Mouse (Mus musculus): ENCODE measurements around the gene Tspan18. TPM values are rescaled to one million over a fixed set of nuclear protein-coding genes. Genes with fewer than 3 reads are reported as not detected.

The Tspan18 gene
- polyA plus RNA-seq, 1 experiment from 2014 or later = 48.2 TPM

DNA sequence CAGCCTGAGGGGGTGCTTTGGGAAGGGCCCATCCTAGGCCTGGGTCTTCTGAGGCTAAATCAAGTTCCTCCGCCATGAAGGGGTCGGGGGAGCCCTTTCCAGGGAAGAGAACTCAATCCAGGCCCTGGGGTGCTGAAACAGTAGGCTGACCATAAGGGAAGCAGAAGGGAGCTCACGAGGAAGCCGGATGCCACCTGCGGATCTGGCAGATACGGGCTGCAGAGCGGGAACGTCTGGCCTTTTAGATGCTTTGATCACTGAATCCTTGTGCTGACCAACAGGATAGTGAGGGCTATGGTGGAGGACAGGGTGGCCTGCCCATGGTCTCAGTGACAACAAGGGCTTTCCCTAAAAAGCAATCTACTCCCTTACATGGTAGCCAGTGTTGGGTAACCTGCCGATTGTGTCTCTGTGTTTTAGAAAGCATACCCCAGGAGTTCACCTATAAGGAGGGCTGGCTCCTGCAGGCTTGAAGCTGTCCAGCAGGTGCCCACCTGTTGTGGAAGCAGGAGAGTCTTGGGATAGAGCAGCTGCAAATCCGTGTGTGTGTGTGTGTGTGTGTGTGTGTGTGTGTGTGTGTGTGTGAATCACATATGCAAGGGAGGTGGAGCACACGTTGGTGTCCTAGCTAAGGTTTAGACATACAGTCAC lies 90.7 kb downstream of the Tspan18 start:
- Histone ChIP-seq H3K4me3 (ENCODE audit: control insufficient read depth in 1 of 2, insufficient read depth in 1 of 2, low read depth in 1 of 2, low read length in 2 of 2) (no peak overlapping the region), H3K27ac (replicated peaks in 1 of 2; ENCODE audit: control insufficient read depth in 1 of 2, insufficient read depth in 1 of 2, low read depth in 2 of 2, low read length in 2 of 2) (no peak overlapping the region), H3K4me1 (ENCODE audit: control insufficient read depth in 2 of 2, insufficient read depth in 2 of 2, low read length in 2 of 2) (peaks cover 8 to 15% of the 10 kb centered on the region in 2 experiments), H3K9ac (ENCODE audit: low read length) (no peak overlapping the region), H3K27me3 (ENCODE audit: control insufficient read depth, insufficient read depth, low read length) (no peaks in the 10 kb centered on the region), H3K36me3 (ENCODE audit: control insufficient read depth, insufficient read depth, low read length) (peaks cover 3% of the 10 kb centered on the region; the same call in 1 of the 2 replicates), H3K4me2 (ENCODE audit: low read length) (no peak overlapping the region), H3K9me3 (ENCODE audit: control insufficient read depth, low read length) (no peaks in the 10 kb centered on the region)
- no peak for ATAC-seq (ENCODE audit: insufficient number of reproducible peaks, insufficient read depth, low FRiP score, low read depth)
- WGBS = 81% methylated on average over 11 of the region's 11 CpGs

GRCm38 (mm10) chr2:93242166-93242565 lies 92.1 kb downstream of the Tspan18 start:
- Histone ChIP-seq H3K4me1 (ENCODE audit: control insufficient read depth in 2 of 2, insufficient read depth in 2 of 2, low read length in 2 of 2) (peaks cover 21 to 24% of the 10 kb centered on the region in 2 experiments), H3K4me2 (ENCODE audit: low read length) (no peak overlapping the region), H3K9me3 (ENCODE audit: control insufficient read depth, low read length) (no peaks in the 10 kb centered on the region), H3K27me3 (ENCODE audit: control insufficient read depth, insufficient read depth, low read length) (no peaks in the 10 kb centered on the region), H3K4me3 (ENCODE audit: control insufficient read depth in 1 of 2, insufficient read depth in 1 of 2, low read depth in 1 of 2, low read length in 2 of 2) (no peak overlapping the region), H3K27ac (replicated peaks in 1 of 2; ENCODE audit: control insufficient read depth in 1 of 2, insufficient read depth in 1 of 2, low read depth in 2 of 2, low read length in 2 of 2) (no peak overlapping the region), H3K9ac (ENCODE audit: low read length) (no peak overlapping the region), H3K36me3 (ENCODE audit: control insufficient read depth, insufficient read depth, low read length) (peaks cover 3% of the 10 kb centered on the region; the same call in 1 of the 2 replicates)
- no peak for ATAC-seq (ENCODE audit: insufficient number of reproducible peaks, insufficient read depth, low FRiP score, low read depth)
- WGBS = 83% methylated on average over 5 of the region's 5 CpGs

GRCm38 (mm10) chr2:93238864-93239263 lies 95.4 kb downstream of the Tspan18 start:
- no peak overlapping the region for H3K27ac ChIP-seq (replicated peaks in 1 of 2; ENCODE audit: control insufficient read depth in 1 of 2, insufficient read depth in 1 of 2, low read depth in 2 of 2, low read length in 2 of 2)
- 74% methylated on average over 6 of the region's 6 CpGs for WGBS

DNA sequence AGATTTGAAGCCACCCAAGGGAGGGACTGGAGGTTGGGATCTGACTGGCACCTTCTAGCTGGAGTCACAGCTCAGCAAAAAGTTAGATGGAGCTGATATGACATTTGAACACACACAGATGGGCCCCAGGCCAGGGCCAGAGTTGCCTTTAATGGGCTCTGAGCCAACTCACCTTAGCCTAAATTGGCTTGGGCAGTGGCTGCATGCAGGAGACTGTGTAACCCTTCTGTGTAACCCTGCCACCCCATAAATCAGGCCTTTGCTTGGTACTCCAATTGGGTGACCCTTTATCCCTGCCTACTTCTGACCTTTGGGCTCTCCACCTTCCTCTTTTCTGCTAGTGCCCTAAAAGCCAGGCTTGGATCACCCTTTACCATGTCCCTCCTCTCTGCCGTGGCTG lies 97.2 kb downstream of the Tspan18 start:
- no peaks in the 10 kb centered on the region for H3K27me3 ChIP-seq (ENCODE audit: control insufficient read depth, insufficient read depth, low read length)
- no peak overlapping the region for H3K4me2 ChIP-seq (ENCODE audit: low read length)
- 72% methylated on average over 1 of the region's 1 CpGs for WGBS
- H3K4me3 ChIP-seq (ENCODE audit: control insufficient read depth in 1 of 2, insufficient read depth in 1 of 2, low read depth in 1 of 2, low read length in 2 of 2) = no peak overlapping the region
- H3K4me1 ChIP-seq (ENCODE audit: control insufficient read depth in 2 of 2, insufficient read depth in 2 of 2, low read length in 2 of 2) = peaks cover 22 to 31% of the 10 kb centered on the region in 2 experiments
- no peak for ATAC-seq (ENCODE audit: insufficient number of reproducible peaks, insufficient read depth, low FRiP score, low read depth)
- no peaks in the 10 kb centered on the region for H3K36me3 ChIP-seq (ENCODE audit: control insufficient read depth, insufficient read depth, low read length)
- H3K9ac ChIP-seq (ENCODE audit: low read length) = no peak overlapping the region
- H3K27ac ChIP-seq (replicated peaks in 1 of 2; ENCODE audit: control insufficient read depth in 1 of 2, insufficient read depth in 1 of 2, low read depth in 2 of 2, low read length in 2 of 2) = no peak overlapping the region
- no peaks in the 10 kb centered on the region for H3K9me3 ChIP-seq (ENCODE audit: control insufficient read depth, low read length)

More at GRCm38 (mm10) chr2:93238864-93239263, 95.4 kb downstream of the Tspan18 start:
- H3K9ac ChIP-seq (ENCODE audit: low read length) = no peak overlapping the region
- H3K4me3 ChIP-seq (ENCODE audit: control insufficient read depth in 1 of 2, insufficient read depth in 1 of 2, low read depth in 1 of 2, low read length in 2 of 2) = no peak overlapping the region
- no peak overlapping the region for H3K4me2 ChIP-seq (ENCODE audit: low read length)
- no peak for ATAC-seq (ENCODE audit: insufficient number of reproducible peaks, insufficient read depth, low FRiP score, low read depth)
- peaks cover 22 to 31% of the 10 kb centered on the region in 2 experiments for H3K4me1 ChIP-seq (ENCODE audit: control insufficient read depth in 2 of 2, insufficient read depth in 2 of 2, low read length in 2 of 2)
- H3K36me3 ChIP-seq (ENCODE audit: control insufficient read depth, insufficient read depth, low read length) = no peaks in the 10 kb centered on the region
- H3K9me3 ChIP-seq (ENCODE audit: control insufficient read depth, low read length) = no peaks in the 10 kb centered on the region
- H3K27me3 ChIP-seq (ENCODE audit: control insufficient read depth, insufficient read depth, low read length) = no peaks in the 10 kb centered on the region

DNA sequence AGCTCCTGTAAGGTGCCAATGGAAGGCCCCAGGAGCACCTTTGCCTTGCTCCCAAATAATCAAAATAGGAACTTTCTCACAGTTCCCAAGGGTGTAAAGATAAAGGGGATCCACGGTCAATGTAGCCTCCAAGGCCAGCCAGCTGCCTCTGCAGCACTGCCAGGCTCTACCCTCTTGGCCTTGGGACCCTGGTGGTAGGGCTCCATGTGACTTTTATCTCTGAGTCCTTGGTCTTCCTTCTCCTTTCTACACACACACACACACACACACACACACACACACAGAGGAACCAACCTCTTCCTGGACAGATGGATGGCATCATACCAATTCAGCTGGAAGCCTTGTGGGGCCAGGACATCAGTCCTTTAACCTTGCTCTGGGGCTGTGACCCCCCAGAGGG lies 102.2 kb downstream of the Tspan18 start:
- Histone ChIP-seq H3K4me3 (ENCODE audit: control insufficient read depth in 1 of 2, insufficient read depth in 1 of 2, low read depth in 1 of 2, low read length in 2 of 2) (no peak overlapping the region), H3K9ac (ENCODE audit: low read length) (no peak overlapping the region), H3K9me3 (ENCODE audit: control insufficient read depth, low read length) (no peaks in the 10 kb centered on the region), H3K27me3 (ENCODE audit: control insufficient read depth, insufficient read depth, low read length) (no peaks in the 10 kb centered on the region), H3K4me2 (ENCODE audit: low read length) (no peak overlapping the region), H3K27ac (replicated peaks in 1 of 2; ENCODE audit: control insufficient read depth in 1 of 2, insufficient read depth in 1 of 2, low read depth in 2 of 2, low read length in 2 of 2) (no peak overlapping the region), H3K4me1 (ENCODE audit: control insufficient read depth in 2 of 2, insufficient read depth in 2 of 2, low read length in 2 of 2) (peaks cover 11 to 27% of the 10 kb centered on the region in 2 experiments), H3K36me3 (ENCODE audit: control insufficient read depth, insufficient read depth, low read length) (no peaks in the 10 kb centered on the region)
- ATAC-seq (ENCODE audit: insufficient number of reproducible peaks, insufficient read depth, low FRiP score, low read depth) = no peak
- WGBS = 45% methylated on average over 1 of the region's 1 CpGs

DNA sequence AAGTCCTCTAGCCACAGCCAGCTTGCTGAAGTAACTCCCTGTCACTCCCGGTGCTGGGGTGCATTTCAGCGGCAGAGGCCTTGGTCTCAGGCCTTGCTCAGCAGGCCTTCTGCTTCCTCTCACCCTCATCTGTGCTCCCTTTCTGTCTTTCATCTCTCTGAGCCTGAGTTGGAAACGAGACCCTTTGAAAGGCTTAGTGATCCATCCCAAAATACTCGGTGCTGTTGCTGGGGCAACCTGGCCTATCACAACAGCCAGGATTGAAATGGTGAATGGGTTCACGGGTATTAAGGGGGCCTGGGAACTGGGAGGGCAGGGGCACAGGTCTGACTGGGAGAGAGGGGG lies 105.9 kb downstream of the Tspan18 start:
- Histone ChIP-seq H3K27ac (replicated peaks in 1 of 2; ENCODE audit: control insufficient read depth in 1 of 2, insufficient read depth in 1 of 2, low read depth in 2 of 2, low read length in 2 of 2) (peak overlapping the region in 1 of 2 experiments; percentile 37; a peak in 1 of 4 replicates), H3K9ac (ENCODE audit: low read length) (peak overlapping the region; percentile 34; the same call in 1 of the 2 replicates), H3K4me2 (ENCODE audit: low read length) (no peak overlapping the region), H3K9me3 (ENCODE audit: control insufficient read depth, low read length) (no peaks in the 10 kb centered on the region), H3K36me3 (ENCODE audit: control insufficient read depth, insufficient read depth, low read length) (peaks cover under 1% of the 10 kb centered on the region; the same call in 1 of the 2 replicates), H3K27me3 (ENCODE audit: control insufficient read depth, insufficient read depth, low read length) (no peaks in the 10 kb centered on the region), H3K4me1 (ENCODE audit: control insufficient read depth in 2 of 2, insufficient read depth in 2 of 2, low read length in 2 of 2) (peaks cover 10 to 25% of the 10 kb centered on the region in 2 experiments), H3K4me3 (ENCODE audit: control insufficient read depth in 1 of 2, insufficient read depth in 1 of 2, low read depth in 1 of 2, low read length in 2 of 2) (no peak overlapping the region)
- 21% methylated on average over 5 of the region's 5 CpGs for WGBS
- ATAC-seq (ENCODE audit: insufficient number of reproducible peaks, insufficient read depth, low FRiP score, low read depth) = no peak

DNA sequence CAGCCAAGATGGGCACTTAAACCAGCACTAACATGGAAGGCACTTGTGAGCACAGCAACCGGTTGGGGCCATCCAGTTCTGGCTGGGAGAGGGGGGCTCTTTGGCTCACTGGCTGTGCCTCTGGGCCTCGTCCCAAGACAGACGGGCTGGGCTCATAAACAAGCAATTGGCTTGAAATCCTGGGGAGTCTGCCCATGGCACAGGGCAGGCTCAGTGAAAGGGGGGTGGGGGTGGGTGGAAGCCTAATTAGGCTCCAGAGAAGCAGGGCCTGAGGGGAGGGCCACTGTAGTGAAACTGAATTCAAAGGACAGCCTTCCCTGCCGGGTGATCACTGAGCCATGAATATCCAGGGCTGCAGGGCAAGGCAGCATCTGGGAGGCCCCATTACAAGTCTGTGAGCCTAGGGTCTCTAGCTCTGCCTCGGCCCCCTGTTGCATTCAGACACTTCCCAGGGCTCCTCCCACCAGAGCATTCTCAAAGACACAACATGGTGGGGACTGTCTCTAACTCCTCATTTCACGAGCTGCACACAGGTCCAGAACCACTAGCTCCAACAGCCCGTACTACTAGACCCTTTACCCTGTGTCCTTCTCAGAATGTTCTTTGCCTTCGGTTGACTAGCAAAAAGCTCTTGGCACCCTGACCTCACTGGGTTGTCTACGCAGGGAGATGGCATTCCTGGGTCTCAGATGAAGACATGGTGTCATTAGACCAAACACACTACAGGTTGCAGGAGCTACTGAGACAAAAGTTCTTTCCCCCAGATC lies 106.4 kb downstream of the Tspan18 start:
- H3K9me3 ChIP-seq (ENCODE audit: control insufficient read depth, low read length) = no peaks in the 10 kb centered on the region
- peak overlapping the region; percentile 34; the same call in 1 of the 2 replicates for H3K9ac ChIP-seq (ENCODE audit: low read length)
- H3K36me3 ChIP-seq (ENCODE audit: control insufficient read depth, insufficient read depth, low read length) = peaks cover 6% of the 10 kb centered on the region; the same call in 1 of the 2 replicates
- no peak overlapping the region for H3K4me3 ChIP-seq (ENCODE audit: control insufficient read depth in 1 of 2, insufficient read depth in 1 of 2, low read depth in 1 of 2, low read length in 2 of 2)
- no peak overlapping the region for H3K4me2 ChIP-seq (ENCODE audit: low read length)
- H3K27ac ChIP-seq (replicated peaks in 1 of 2; ENCODE audit: control insufficient read depth in 1 of 2, insufficient read depth in 1 of 2, low read depth in 2 of 2, low read length in 2 of 2) = peak overlapping the region in 1 of 2 experiments; percentile 37; a peak in 1 of 4 replicates
- 68% methylated on average over 9 of the region's 9 CpGs for WGBS
- no peaks in the 10 kb centered on the region for H3K27me3 ChIP-seq (ENCODE audit: control insufficient read depth, insufficient read depth, low read length)
- peaks cover 10 to 26% of the 10 kb centered on the region in 2 experiments for H3K4me1 ChIP-seq (ENCODE audit: control insufficient read depth in 2 of 2, insufficient read depth in 2 of 2, low read length in 2 of 2)
- ATAC-seq (ENCODE audit: insufficient number of reproducible peaks, insufficient read depth, low FRiP score, low read depth) = no peak
